Mouse (Mus musculus): ENCODE results near the gene Maml3. TPM values are rescaled to one million over a fixed set of nuclear protein-coding genes. Genes with fewer than 3 reads are reported as not detected.

Gene Maml3
- polyA plus RNA-seq, 1 experiment: 3.1 TPM

DNA sequence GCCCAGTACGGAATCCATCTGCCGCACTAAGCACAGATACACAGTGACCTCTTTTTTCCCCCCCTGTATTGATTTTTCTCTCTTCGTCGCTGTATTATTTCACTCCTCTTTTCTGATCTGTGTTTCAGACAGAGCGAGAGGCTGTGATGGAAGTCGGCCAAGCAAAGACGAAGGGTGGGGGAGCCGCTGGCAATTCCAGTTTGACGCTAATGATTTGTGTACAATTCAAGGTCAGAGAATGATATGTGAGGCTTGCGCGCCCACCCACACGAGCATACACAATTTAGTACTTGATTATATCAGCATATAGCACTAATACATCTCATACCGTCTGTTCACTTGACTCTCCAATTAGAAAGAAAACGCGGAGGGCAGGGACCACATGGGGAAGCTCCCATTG, 271.9 kb downstream of the Maml3 start:
- Histone ChIP-seq H3K79me2 (ENCODE audit: control insufficient read depth, insufficient read depth) (no peaks in the 10 kb centered on the region), H3K27me3 (ENCODE audit: control insufficient read depth, insufficient read depth, insufficient read length) (no peaks in the 10 kb centered on the region), H3K4me3 (no peak overlapping the region), H3K4me2 (ENCODE audit: low read depth) (no peak overlapping the region), H3ac (ENCODE audit: control insufficient read depth, insufficient read length) (no peak overlapping the region), H3K36me3 (ENCODE audit: control insufficient read depth, insufficient read depth) (no peaks in the 10 kb centered on the region)
- TF ChIP-seq SRF (IDR thresholded peaks at IDR 0.05; ENCODE audit: control insufficient read depth, insufficient read length, low read depth) (no peak), TCF3 (IDR thresholded peaks at IDR 0.05; ENCODE audit: insufficient read length, low read depth) (no peak), MAX (IDR thresholded peaks at IDR 0.05; ENCODE audit: low read depth) (no peak), MYOD1 (IDR thresholded peaks at IDR 0.05; ENCODE audit: control insufficient read depth in 1 of 3, insufficient read length in 2 of 3, low read depth in 2 of 3) (no peak), USF1 (IDR thresholded peaks at IDR 0.05; ENCODE audit: low read depth) (no peak)

GRCm38 (mm10) chr3:51830821-51831429, 274.0 kb downstream of the Maml3 start:
- H3ac ChIP-seq (ENCODE audit: control insufficient read depth, insufficient read length): no peak overlapping the region
- no peaks in the 10 kb centered on the region for H3K79me2 ChIP-seq (ENCODE audit: control insufficient read depth, insufficient read depth)
- H3K4me2 ChIP-seq (ENCODE audit: low read depth): no peak overlapping the region
- no peaks in the 10 kb centered on the region for H3K36me3 ChIP-seq (ENCODE audit: control insufficient read depth, insufficient read depth)
- TF ChIP-seq USF1 (IDR thresholded peaks at IDR 0.05; ENCODE audit: low read depth): no peak
- no peak for TF ChIP-seq E2F4 (IDR thresholded peaks at IDR 0.05; ENCODE audit: insufficient read depth)
- TF ChIP-seq MYOG (IDR thresholded peaks at IDR 0.05; ENCODE audit: control insufficient read depth in 1 of 3, insufficient read depth in 1 of 3, insufficient read length in 2 of 3, low read depth in 2 of 3): no peak
- TF ChIP-seq TCF12 (IDR thresholded peaks at IDR 0.05; ENCODE audit: insufficient read depth, poor library complexity, severe bottlenecking): no peak
- TF ChIP-seq CEBPB (IDR thresholded peaks at IDR 0.05; ENCODE audit: insufficient read depth, poor library complexity, severe bottlenecking): no peak
- TF ChIP-seq REST (IDR thresholded peaks at IDR 0.05; ENCODE audit: insufficient read depth, insufficient read length): no peak
- no peak for TF ChIP-seq POLR2A (IDR thresholded peaks at IDR 0.05; ENCODE audit: insufficient read length, low read depth)
- no peak for TF ChIP-seq TCF3 (IDR thresholded peaks at IDR 0.05; ENCODE audit: insufficient read length, low read depth)
- no peak for TF ChIP-seq POLR2AphosphoS2 (IDR thresholded peaks at IDR 0.05; ENCODE audit: insufficient read length, low read depth)
- no peak for TF ChIP-seq MYOD1 (IDR thresholded peaks at IDR 0.05; ENCODE audit: control insufficient read depth in 1 of 3, insufficient read length in 2 of 3, low read depth in 2 of 3)
- TF ChIP-seq MAX (IDR thresholded peaks at IDR 0.05; ENCODE audit: low read depth): no peak
- no peak for TF ChIP-seq SRF (IDR thresholded peaks at IDR 0.05; ENCODE audit: control insufficient read depth, insufficient read length, low read depth)
- H3K4me3 ChIP-seq: no peak overlapping the region
- no peaks in the 10 kb centered on the region for H3K27me3 ChIP-seq (ENCODE audit: control insufficient read depth, insufficient read depth, insufficient read length)

GRCm38 (mm10) chr3:51825530-51825929, 279.3 kb downstream of the Maml3 start:
- Histone ChIP-seq H3K79me2 (ENCODE audit: control insufficient read depth, insufficient read depth) (no peaks in the 10 kb centered on the region), H3K4me3 (no peak overlapping the region), H3K27me3 (ENCODE audit: control insufficient read depth, insufficient read depth, insufficient read length) (no peaks in the 10 kb centered on the region), H3K4me2 (ENCODE audit: low read depth) (no peak overlapping the region), H3ac (ENCODE audit: control insufficient read depth, insufficient read length) (no peak overlapping the region), H3K36me3 (ENCODE audit: control insufficient read depth, insufficient read depth) (no peaks in the 10 kb centered on the region)
- TF ChIP-seq MYOG (IDR thresholded peaks at IDR 0.05; ENCODE audit: control insufficient read depth in 1 of 3, insufficient read depth in 1 of 3, insufficient read length in 2 of 3, low read depth in 2 of 3) (no peak), POLR2AphosphoS2 (IDR thresholded peaks at IDR 0.05; ENCODE audit: insufficient read length, low read depth) (no peak), MYOD1 (IDR thresholded peaks at IDR 0.05; ENCODE audit: control insufficient read depth in 1 of 3, insufficient read length in 2 of 3, low read depth in 2 of 3) (no peak), TCF12 (IDR thresholded peaks at IDR 0.05; ENCODE audit: insufficient read depth, poor library complexity, severe bottlenecking) (no peak)

DNA sequence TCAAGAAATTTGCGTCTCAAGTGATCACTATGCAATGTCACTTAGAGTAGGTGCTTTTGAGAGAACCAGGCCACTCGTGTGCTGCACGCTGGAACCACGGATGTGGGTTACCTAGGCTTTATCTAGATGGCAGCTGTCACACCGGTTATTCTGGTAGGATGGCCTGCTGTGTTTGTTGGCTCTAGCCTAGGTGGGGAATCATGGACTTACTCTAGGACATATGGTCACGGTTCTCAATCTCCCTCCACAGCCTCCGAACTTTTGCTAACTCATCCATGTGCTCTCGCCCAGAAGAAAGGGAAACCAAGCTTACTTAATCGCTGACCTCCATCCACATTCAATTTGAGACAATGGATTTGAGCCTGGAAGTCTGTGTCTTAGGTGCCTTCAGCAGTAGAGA, 280.4 kb downstream of the Maml3 start:
- Histone ChIP-seq H3K36me3 (ENCODE audit: control insufficient read depth, insufficient read depth) (no peaks in the 10 kb centered on the region), H3ac (ENCODE audit: control insufficient read depth, insufficient read length) (no peak overlapping the region), H3K4me2 (ENCODE audit: low read depth) (no peak overlapping the region), H3K79me2 (ENCODE audit: control insufficient read depth, insufficient read depth) (no peaks in the 10 kb centered on the region), H3K27me3 (ENCODE audit: control insufficient read depth, insufficient read depth, insufficient read length) (no peaks in the 10 kb centered on the region), H3K4me3 (no peak overlapping the region)
- no peak for TF ChIP-seq MYOD1 (IDR thresholded peaks at IDR 0.05; ENCODE audit: control insufficient read depth in 1 of 3, insufficient read length in 2 of 3, low read depth in 2 of 3)
- TF ChIP-seq REST (IDR thresholded peaks at IDR 0.05; ENCODE audit: insufficient read depth, insufficient read length): no peak
- no peak for TF ChIP-seq POLR2AphosphoS2 (IDR thresholded peaks at IDR 0.05; ENCODE audit: insufficient read length, low read depth)
- no peak for TF ChIP-seq TCF12 (IDR thresholded peaks at IDR 0.05; ENCODE audit: insufficient read depth, poor library complexity, severe bottlenecking)
- TF ChIP-seq USF1 (IDR thresholded peaks at IDR 0.05; ENCODE audit: low read depth): no peak
- no peak for TF ChIP-seq MYOG (IDR thresholded peaks at IDR 0.05; ENCODE audit: control insufficient read depth in 1 of 3, insufficient read depth in 1 of 3, insufficient read length in 2 of 3, low read depth in 2 of 3)
- TF ChIP-seq TCF3 (IDR thresholded peaks at IDR 0.05; ENCODE audit: insufficient read length, low read depth): no peak
- no peak for TF ChIP-seq CEBPB (IDR thresholded peaks at IDR 0.05; ENCODE audit: insufficient read depth, poor library complexity, severe bottlenecking)
- no peak for TF ChIP-seq POLR2A (IDR thresholded peaks at IDR 0.05; ENCODE audit: insufficient read length, low read depth)
- no peak for TF ChIP-seq E2F4 (IDR thresholded peaks at IDR 0.05; ENCODE audit: insufficient read depth)
- no peak for TF ChIP-seq MAX (IDR thresholded peaks at IDR 0.05; ENCODE audit: low read depth)
- TF ChIP-seq SRF (IDR thresholded peaks at IDR 0.05; ENCODE audit: control insufficient read depth, insufficient read length, low read depth): no peak

GRCm38 (mm10) chr3:51821551-51821950, 283.3 kb downstream of the Maml3 start:
- H3K4me2 ChIP-seq (ENCODE audit: low read depth): no peak overlapping the region
- H3ac ChIP-seq (ENCODE audit: control insufficient read depth, insufficient read length): no peak overlapping the region
- no peaks in the 10 kb centered on the region for H3K36me3 ChIP-seq (ENCODE audit: control insufficient read depth, insufficient read depth)
- H3K4me3 ChIP-seq: no peak overlapping the region
- no peaks in the 10 kb centered on the region for H3K79me2 ChIP-seq (ENCODE audit: control insufficient read depth, insufficient read depth)
- H3K27me3 ChIP-seq (ENCODE audit: control insufficient read depth, insufficient read depth, insufficient read length): no peaks in the 10 kb centered on the region
- TF ChIP-seq E2F4 (IDR thresholded peaks at IDR 0.05; ENCODE audit: insufficient read depth) (no peak), MYOG (IDR thresholded peaks at IDR 0.05; ENCODE audit: control insufficient read depth in 1 of 3, insufficient read depth in 1 of 3, insufficient read length in 2 of 3, low read depth in 2 of 3) (no peak), CEBPB (IDR thresholded peaks at IDR 0.05; ENCODE audit: insufficient read depth, poor library complexity, severe bottlenecking) (no peak), MAX (IDR thresholded peaks at IDR 0.05; ENCODE audit: low read depth) (no peak), POLR2AphosphoS2 (IDR thresholded peaks at IDR 0.05; ENCODE audit: insufficient read length, low read depth) (no peak), REST (IDR thresholded peaks at IDR 0.05; ENCODE audit: insufficient read depth, insufficient read length) (no peak), USF1 (IDR thresholded peaks at IDR 0.05; ENCODE audit: low read depth) (no peak), TCF12 (IDR thresholded peaks at IDR 0.05; ENCODE audit: insufficient read depth, poor library complexity, severe bottlenecking) (no peak), MYOD1 (IDR thresholded peaks at IDR 0.05; ENCODE audit: control insufficient read depth in 1 of 3, insufficient read length in 2 of 3, low read depth in 2 of 3) (no peak), SRF (IDR thresholded peaks at IDR 0.05; ENCODE audit: control insufficient read depth, insufficient read length, low read depth) (no peak), TCF3 (IDR thresholded peaks at IDR 0.05; ENCODE audit: insufficient read length, low read depth) (no peak), POLR2A (IDR thresholded peaks at IDR 0.05; ENCODE audit: insufficient read length, low read depth) (no peak)

All from myocyte (in vitro differentiated cells).